Mouse (Mus musculus) E14TG2a.4 (cell line): ENCODE data around the gene Mrpl38.

Experiments
- CTCF ChIP-seq: conservative IDR thresholded peaks from 2 replicates; pipeline ENCODE4 v1.5.1; 2014; ENCODE audit warnings: low read length
- NANOG ChIP-seq: IDR thresholded peaks from 2 replicates; pipeline ENCODE4 v1.6.1; 2014; ENCODE audit warnings: borderline replicate concordance, low read length, mixed read lengths
- POU5F1 ChIP-seq: IDR thresholded peaks from 2 replicates; pipeline ENCODE4 v1.6.1; 2014; ENCODE audit warnings: low read length, borderline replicate concordance

GRCm38 (mm10) chr11:116186360-116186759, 47.7 kb upstream of the Mrpl38 start:
- TF ChIP-seq CTCF (no peak), POU5F1 (no peak), NANOG (no peak)
